Mouse (Mus musculus): ENCODE measurements around the gene Cep57l1. TPM values are rescaled to one million over a fixed set of nuclear protein-coding genes. Genes with fewer than 3 reads are reported as not detected.

Gene Cep57l1
- total and polyA plus RNA-seq, 2 experiments from 2014 or later, result 8.1 to 9.0 TPM

GRCm38 (mm10) chr10:41830851-41831522 lies 21.3 kb upstream of the Cep57l1 start:
- no peak overlapping the region for H3K4me3 ChIP-seq (ENCODE audit: low read depth, low read length)
- H3K9ac ChIP-seq (replicated peaks; ENCODE audit: low read length, poor library complexity, severe bottlenecking), result no peak overlapping the region
- DNase-seq (ENCODE audit: low spot score) (peak; percentile 81), ATAC-seq (ENCODE audit: low FRiP score) (0 out of 2 replicates have a peak, but pooled peaks have one; percentile 10)
- WGBS, result 58% methylated on average over 9 of the region's 9 CpGs
- no peaks in the 10 kb centered on the region for H3K27me3 ChIP-seq (ENCODE audit: insufficient read depth, low read length)
- no peaks in the 10 kb centered on the region for H3K36me3 ChIP-seq (ENCODE audit: insufficient read depth, low read length)
- H3K4me1 ChIP-seq (ENCODE audit: insufficient read depth, low read length), result no peaks in the 10 kb centered on the region
- no peaks in the 10 kb centered on the region for H3K9me3 ChIP-seq (ENCODE audit: low read length)
- TF ChIP-seq CTCF (IDR thresholded peaks at IDR 0.05), result peak; percentile 95
- H3K27ac ChIP-seq (ENCODE audit: low read depth, low read length), result no peak overlapping the region
- no peak overlapping the region for H3K4me2 ChIP-seq (ENCODE audit: low read depth, low read length, poor library complexity, severe bottlenecking)

DNA sequence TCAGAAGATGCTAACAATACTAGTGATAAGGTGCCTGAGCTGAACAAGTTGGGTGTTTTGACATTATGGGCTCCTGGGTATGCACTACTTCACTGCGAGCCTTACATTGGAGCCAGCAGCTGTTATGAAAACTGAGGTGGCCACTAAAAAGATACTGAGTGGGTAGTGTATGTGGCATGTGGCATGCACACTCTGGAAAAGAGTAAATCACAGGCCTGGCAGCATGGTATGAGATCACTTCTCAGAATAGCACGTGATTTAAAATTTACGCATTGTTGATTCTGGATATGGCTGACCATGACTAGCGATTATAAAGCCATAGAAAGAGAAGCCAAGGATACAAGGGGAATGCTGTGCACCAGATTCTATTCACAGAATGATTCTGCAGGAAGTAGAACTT lies 20.8 kb upstream of the Cep57l1 start:
- ATAC-seq (ENCODE audit: low FRiP score) (no peak), DNase-seq (ENCODE audit: low spot score) (no peak)
- no peaks in the 10 kb centered on the region for H3K36me3 ChIP-seq (ENCODE audit: insufficient read depth, low read length)
- no peaks in the 10 kb centered on the region for H3K4me1 ChIP-seq (ENCODE audit: insufficient read depth, low read length)
- H3K27ac ChIP-seq (ENCODE audit: low read depth, low read length), result no peak overlapping the region
- no peak for TF ChIP-seq CTCF (IDR thresholded peaks at IDR 0.05)
- H3K9ac ChIP-seq (replicated peaks; ENCODE audit: low read length, poor library complexity, severe bottlenecking), result no peak overlapping the region
- H3K4me3 ChIP-seq (ENCODE audit: low read depth, low read length), result no peak overlapping the region
- H3K9me3 ChIP-seq (ENCODE audit: low read length), result no peaks in the 10 kb centered on the region
- H3K4me2 ChIP-seq (ENCODE audit: low read depth, low read length, poor library complexity, severe bottlenecking), result no peak overlapping the region
- H3K27me3 ChIP-seq (ENCODE audit: insufficient read depth, low read length), result no peaks in the 10 kb centered on the region
- 65% methylated on average over 4 of the region's 4 CpGs for WGBS

GRCm38 (mm10) chr10:41829980-41830379 lies 20.3 kb upstream of the Cep57l1 start:
- H3K36me3 ChIP-seq (ENCODE audit: insufficient read depth, low read length), result no peaks in the 10 kb centered on the region
- ATAC-seq (ENCODE audit: low FRiP score) (no peak), DNase-seq (ENCODE audit: low spot score) (no peak)
- no peak overlapping the region for H3K4me3 ChIP-seq (ENCODE audit: low read depth, low read length)
- H3K9ac ChIP-seq (replicated peaks; ENCODE audit: low read length, poor library complexity, severe bottlenecking), result no peak overlapping the region
- H3K4me2 ChIP-seq (ENCODE audit: low read depth, low read length, poor library complexity, severe bottlenecking), result no peak overlapping the region
- no peak for TF ChIP-seq CTCF (IDR thresholded peaks at IDR 0.05)
- no peak overlapping the region for H3K27ac ChIP-seq (ENCODE audit: low read depth, low read length)
- H3K27me3 ChIP-seq (ENCODE audit: insufficient read depth, low read length), result no peaks in the 10 kb centered on the region
- H3K4me1 ChIP-seq (ENCODE audit: insufficient read depth, low read length), result no peaks in the 10 kb centered on the region
- WGBS, result 90% methylated on average over 2 of the region's 2 CpGs
- no peaks in the 10 kb centered on the region for H3K9me3 ChIP-seq (ENCODE audit: low read length)

DNA sequence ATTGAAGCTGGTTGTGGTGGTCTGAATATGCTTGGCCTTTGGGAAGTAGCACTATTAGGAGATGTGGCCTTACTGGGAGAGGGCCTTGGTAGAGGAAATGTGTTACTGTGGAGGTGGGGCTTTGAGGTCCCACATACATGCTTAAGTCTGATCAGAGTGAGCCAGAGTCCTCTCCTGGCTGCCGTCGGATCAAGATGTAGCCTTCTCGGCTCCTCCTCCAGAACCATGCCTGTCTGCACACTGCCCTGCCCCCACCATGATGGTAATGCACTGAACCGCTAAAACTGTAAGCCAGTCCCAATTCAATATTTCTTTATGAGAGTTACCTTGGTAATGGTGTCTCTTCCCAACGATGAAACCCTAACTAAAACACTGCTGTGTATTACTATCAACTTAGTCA lies 19.5 kb upstream of the Cep57l1 start:
- H3K9me3 ChIP-seq (ENCODE audit: low read length), result no peaks in the 10 kb centered on the region
- TF ChIP-seq CTCF (IDR thresholded peaks at IDR 0.05), result no peak
- DNase-seq (ENCODE audit: low spot score), result no peak
- no peaks in the 10 kb centered on the region for H3K4me1 ChIP-seq (ENCODE audit: insufficient read depth, low read length)
- H3K9ac ChIP-seq (replicated peaks; ENCODE audit: low read length, poor library complexity, severe bottlenecking), result no peak overlapping the region
- WGBS, result 83% methylated on average over 5 of the region's 5 CpGs
- no peak overlapping the region for H3K4me3 ChIP-seq (ENCODE audit: low read depth, low read length)
- H3K36me3 ChIP-seq (ENCODE audit: insufficient read depth, low read length), result no peaks in the 10 kb centered on the region
- no peak overlapping the region for H3K4me2 ChIP-seq (ENCODE audit: low read depth, low read length, poor library complexity, severe bottlenecking)
- no peak overlapping the region for H3K27ac ChIP-seq (ENCODE audit: low read depth, low read length)
- H3K27me3 ChIP-seq (ENCODE audit: insufficient read depth, low read length), result no peaks in the 10 kb centered on the region
- no peak for ATAC-seq (ENCODE audit: low FRiP score)

- 84% methylated on average over 4 of the region's 4 CpGs for WGBS
- Histone ChIP-seq H3K9ac (replicated peaks; ENCODE audit: low read length, poor library complexity, severe bottlenecking) (no peak overlapping the region), H3K36me3 (ENCODE audit: insufficient read depth, low read length) (no peaks in the 10 kb centered on the region), H3K9me3 (ENCODE audit: low read length) (no peaks in the 10 kb centered on the region), H3K4me3 (ENCODE audit: low read depth, low read length) (no peak overlapping the region), H3K27ac (ENCODE audit: low read depth, low read length) (no peak overlapping the region), H3K27me3 (ENCODE audit: insufficient read depth, low read length) (no peaks in the 10 kb centered on the region), H3K4me1 (ENCODE audit: insufficient read depth, low read length) (no peaks in the 10 kb centered on the region), H3K4me2 (ENCODE audit: low read depth, low read length, poor library complexity, severe bottlenecking) (no peak overlapping the region)
- ATAC-seq (ENCODE audit: low FRiP score), result no peak
- DNase-seq (ENCODE audit: low spot score), result no peak
- no peak for TF ChIP-seq CTCF (IDR thresholded peaks at IDR 0.05)
Measured at GRCm38 (mm10) chr10:41827784-41828183, 18.1 kb upstream of the Cep57l1 start.

GRCm38 (mm10) chr10:41826526-41827116 lies 16.9 kb upstream of the Cep57l1 start:
- DNase-seq (ENCODE audit: low spot score), result no peak
- WGBS, result 91% methylated on average over 6 of the region's 6 CpGs
- no peak overlapping the region for H3K9ac ChIP-seq (replicated peaks; ENCODE audit: low read length, poor library complexity, severe bottlenecking)
- TF ChIP-seq CTCF (IDR thresholded peaks at IDR 0.05), result no peak
- H3K36me3 ChIP-seq (ENCODE audit: insufficient read depth, low read length), result no peaks in the 10 kb centered on the region
- no peaks in the 10 kb centered on the region for H3K9me3 ChIP-seq (ENCODE audit: low read length)
- no peaks in the 10 kb centered on the region for H3K27me3 ChIP-seq (ENCODE audit: insufficient read depth, low read length)
- no peak overlapping the region for H3K4me2 ChIP-seq (ENCODE audit: low read depth, low read length, poor library complexity, severe bottlenecking)
- H3K4me1 ChIP-seq (ENCODE audit: insufficient read depth, low read length), result no peaks in the 10 kb centered on the region
- ATAC-seq (ENCODE audit: low FRiP score), result no peak
- H3K4me3 ChIP-seq (ENCODE audit: low read depth, low read length), result no peak overlapping the region
- H3K27ac ChIP-seq (ENCODE audit: low read depth, low read length), result no peak overlapping the region

All from midbrain, postnatal 0 days (tissue).